Mouse (Mus musculus) small intestine, adult 2 months (tissue): ENCODE measurements around the gene Pold1.

Source experiments
- CTCF ChIP-seq: fragments of 200-500 bp; IDR thresholded peaks from 2 replicates; pipeline ENCODE4 v1.5.1; 2012; ENCODE audit warnings: low read depth, mild to moderate bottlenecking, control low read depth, inconsistent platforms, low read length, moderate library complexity, mixed read lengths; ENCODE audit not compliant: insufficient replicate concordance, insufficient read length; ENCODE audit errors: extremely low read depth
- POLR2A ChIP-seq: fragments of 200-500 bp; IDR thresholded peaks from 2 replicates; pipeline ENCODE4 v1.6.1; 2012; ENCODE audit warnings: low read depth, mild to moderate bottlenecking, control low read depth, inconsistent platforms, low read length, moderate library complexity

- no peak for TF ChIP-seq CTCF
- no peak for TF ChIP-seq POLR2A
These were observed 9.7 kb downstream of the Pold1 start for GRCm38 (mm10) chr7:44538756-44539624.
